Mouse (Mus musculus): Measurements from ENCODE around the gene Frmd4a.

Gene Frmd4a

GRCm38 (mm10) chr2:4340378-4340777 lies 322.9 kb downstream of the Frmd4a start:
- DNase-seq: no peak

GRCm38 (mm10) chr2:4341141-4341540 lies 323.6 kb downstream of the Frmd4a start:
- no peak for DNase-seq

- no peak for DNase-seq
Observed at GRCm38 (mm10) chr2:4342005-4342404, 324.5 kb downstream of the Frmd4a start.

- DNase-seq: no peak
Observed at GRCm38 (mm10) chr2:4344411-4344810, 326.9 kb downstream of the Frmd4a start.

- DNase-seq: no peak
Observed at GRCm38 (mm10) chr2:4346232-4346631, 328.7 kb downstream of the Frmd4a start.

DNA sequence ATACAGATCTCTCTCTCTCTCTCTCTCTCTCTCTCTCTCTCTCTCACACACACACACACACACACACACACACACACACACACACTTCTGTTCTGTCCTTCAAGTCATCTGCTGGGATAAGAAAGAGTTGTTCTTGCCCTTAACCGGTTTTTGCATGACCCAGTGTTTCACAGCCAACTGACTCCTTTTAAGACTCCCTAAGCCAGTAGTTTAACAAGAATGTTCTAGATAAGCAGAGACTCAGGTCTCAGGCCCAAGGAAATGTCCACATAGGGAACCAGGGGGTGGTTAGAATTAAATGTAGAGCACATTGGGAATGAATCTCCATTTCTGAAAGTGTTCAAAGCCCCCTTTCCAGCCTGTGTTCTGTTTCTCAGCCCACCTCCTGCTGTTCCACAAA lies 329.4 kb downstream of the Frmd4a start:
- DNase-seq: no peak

- no peak for DNase-seq
Observed at GRCm38 (mm10) chr2:4347782-4348181, 330.3 kb downstream of the Frmd4a start.

- no peak for DNase-seq
Observed at GRCm38 (mm10) chr2:4348509-4348908, 331.0 kb downstream of the Frmd4a start.

DNA sequence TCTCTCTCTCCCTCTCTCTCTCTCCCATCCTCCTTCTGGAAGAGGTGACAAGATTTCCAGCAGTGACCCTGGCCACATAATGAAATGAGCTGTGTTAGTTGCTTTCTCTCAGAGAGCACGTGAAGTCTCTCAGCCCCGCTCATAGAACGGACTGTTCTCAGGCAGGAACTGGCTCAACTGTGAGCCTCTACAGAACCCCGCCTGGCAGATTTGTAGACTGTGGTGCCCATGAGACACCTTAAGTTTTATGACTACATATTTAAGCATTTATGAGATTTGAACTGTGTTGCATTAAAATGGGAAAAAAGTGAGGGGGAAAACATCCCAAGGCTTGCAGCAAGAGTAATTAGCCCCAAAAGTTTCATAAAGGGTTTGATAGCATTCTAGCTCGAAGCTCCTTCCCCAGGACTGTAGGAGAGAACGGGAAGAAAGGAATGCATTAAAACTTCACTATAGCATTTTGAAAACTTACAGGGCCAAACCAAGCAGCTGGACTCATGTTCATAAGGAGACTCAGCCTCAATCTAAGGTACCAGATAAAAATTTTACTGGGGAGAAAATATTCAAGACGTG lies 339.4 kb downstream of the Frmd4a start:
- DNase-seq: no peak

GRCm38 (mm10) chr2:4361981-4362834 lies 344.7 kb downstream of the Frmd4a start:
- DNase-seq: no peak

DNA sequence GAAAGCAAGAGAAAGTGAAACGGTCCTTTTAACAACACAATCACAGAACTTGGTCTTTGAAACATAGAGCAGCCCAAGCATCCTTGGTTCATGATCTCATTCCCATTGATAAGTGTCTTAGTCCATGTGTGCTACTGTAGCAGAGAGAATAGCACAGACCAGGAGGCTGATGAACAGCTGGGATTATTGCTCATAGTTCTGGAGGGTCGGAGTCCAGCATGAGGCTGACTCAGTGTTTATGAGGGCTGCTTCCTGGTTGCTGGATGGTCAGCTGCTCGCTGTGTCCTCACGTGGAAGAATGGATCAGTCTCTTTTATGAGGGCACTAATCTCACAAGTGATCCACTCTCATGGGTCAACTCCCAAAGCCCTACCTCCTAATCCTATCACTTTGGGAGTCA lies 347.4 kb downstream of the Frmd4a start:
- DNase-seq: no peak

GRCm38 (mm10) chr2:4368544-4368943 lies 351.0 kb downstream of the Frmd4a start:
- DNase-seq: no peak

DNA sequence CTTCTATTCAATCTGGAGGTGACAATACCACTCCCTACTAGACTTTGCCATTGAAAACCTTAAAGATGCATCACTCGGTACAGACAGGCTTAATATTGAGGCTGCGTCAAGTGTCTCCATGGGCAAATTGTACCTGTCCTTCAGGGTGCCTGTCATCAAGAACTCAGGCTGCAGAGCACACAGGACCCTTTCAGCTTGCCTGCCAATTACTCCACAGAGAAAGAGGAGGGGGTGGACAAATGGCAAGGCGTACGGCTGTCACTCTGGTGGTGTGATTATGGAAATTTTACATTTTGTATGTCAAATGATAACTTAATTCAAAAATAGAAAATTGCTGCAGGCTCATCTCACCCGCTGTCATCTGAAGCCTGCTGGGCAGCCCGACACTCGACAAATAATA lies 353.0 kb downstream of the Frmd4a start:
- no peak for DNase-seq

DNA sequence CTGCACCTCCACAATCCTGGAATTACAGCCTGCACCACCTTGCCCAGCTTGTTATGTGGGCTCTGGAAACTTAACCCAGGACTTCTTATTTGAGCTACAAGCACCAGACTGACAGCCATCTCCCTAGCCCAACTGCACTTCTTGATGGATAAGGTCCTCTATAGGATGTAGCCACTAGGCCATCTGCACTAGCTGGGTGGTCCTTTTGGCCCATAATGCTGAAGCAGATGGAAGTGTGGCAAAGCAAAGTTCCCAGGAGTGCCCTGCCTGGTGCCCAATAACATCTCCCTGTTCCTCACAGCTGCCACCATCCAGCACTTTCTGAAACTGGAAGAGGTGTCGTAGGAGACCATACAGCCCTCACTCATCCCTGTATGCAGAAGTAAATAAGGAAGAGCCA lies 353.8 kb downstream of the Frmd4a start:
- no peak for DNase-seq

DNA sequence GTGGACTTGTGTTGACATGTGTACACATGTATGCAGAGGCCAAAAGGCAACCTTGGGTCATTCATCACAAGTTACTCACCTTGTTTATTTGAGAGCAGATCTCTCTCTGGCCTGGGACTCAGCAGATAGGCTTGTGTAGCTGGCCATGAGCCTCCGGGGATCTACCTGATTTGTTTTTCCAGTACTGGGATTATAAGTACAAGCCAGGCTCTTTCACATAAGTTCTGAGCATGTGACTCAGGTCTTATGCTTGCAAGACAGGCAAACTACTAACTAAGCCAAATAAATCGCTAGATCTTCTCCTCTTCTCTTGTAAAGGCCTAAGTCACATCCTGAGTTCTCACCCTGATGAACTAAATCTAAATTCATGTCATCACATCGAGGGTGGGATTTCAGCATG lies 361.3 kb downstream of the Frmd4a start:
- DNase-seq: no peak

DNA sequence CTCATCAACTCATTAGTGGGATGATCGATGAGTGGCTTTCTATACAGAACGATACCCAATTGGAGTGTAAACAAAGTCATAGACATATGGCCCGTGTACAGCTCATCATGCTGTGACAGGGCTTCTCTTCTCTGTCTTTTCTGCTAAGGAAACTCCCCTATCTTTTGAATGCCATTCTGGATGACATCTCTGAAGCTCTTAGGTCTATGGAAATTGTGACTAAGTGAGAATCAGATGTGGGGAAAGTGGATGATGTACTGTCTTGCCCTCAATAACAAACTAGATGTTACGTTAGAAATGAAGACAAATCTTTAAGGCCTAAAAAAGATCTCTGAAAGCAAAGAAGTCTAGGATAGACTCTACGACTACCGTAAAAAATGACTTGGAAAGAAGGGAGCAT lies 362.9 kb downstream of the Frmd4a start:
- no peak for DNase-seq

DNA sequence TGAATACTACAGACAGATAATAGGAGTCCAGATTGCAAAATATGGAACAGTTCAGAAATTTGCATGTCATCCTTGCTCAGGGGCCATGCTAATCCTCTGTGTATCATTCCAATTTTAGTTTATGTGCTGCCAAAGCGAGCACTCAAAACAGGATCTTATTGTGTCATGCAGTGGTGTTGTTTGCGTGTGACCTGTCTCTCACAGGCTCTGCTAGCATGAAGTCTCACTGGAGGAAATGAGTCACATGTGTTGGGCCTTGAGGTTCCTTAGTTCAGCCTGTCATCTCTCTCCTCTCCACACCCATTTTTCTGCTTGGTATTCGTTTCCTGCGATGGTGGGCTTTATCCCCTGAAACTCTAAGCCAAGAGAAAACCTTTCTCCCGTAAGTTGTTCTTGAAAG lies 363.4 kb downstream of the Frmd4a start:
- no peak for DNase-seq

DNA sequence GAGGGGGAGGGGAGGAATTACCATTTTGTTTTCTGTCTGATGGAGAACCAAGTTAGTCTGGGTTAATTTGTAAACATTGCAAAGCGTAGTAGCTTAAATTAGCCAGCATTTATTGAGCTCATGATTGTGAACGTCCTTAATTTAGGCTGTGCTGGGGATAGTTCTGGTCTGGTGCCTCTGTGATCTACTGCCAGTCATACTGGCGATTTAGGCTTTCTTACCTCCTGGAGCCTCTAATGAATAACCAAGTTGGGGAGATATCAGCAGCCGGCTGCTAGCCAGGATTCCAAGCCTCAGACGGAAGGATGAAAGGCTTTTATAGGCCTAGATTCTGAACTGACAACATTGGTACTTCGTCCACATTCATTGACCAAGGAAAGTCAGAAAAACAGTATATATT lies 369.0 kb downstream of the Frmd4a start:
- DNase-seq: no peak

DNA sequence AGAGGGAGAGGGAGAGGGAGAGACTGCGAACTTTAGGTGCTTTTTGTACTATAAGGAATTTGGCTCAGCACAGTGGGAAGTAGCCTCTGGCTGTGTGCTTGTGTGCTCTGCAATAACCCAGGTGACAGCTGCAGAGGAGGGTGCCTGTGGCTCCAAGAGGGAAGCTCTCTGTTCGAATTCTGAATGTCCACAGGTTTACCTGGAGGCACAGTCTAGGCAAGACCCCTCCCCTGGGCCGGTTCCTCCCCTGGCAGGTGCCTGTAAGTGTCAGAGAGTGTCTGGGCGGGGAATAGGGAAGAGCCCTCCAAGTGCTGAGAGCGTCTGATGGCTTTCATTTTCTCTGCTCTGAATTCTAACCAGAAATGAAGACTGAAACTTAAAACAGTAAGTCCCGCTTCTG lies 371.8 kb downstream of the Frmd4a start:
- DNase-seq: no peak

GRCm38 (mm10) chr2:4391091-4391490 lies 373.6 kb downstream of the Frmd4a start:
- DNase-seq: no peak

- no peak for DNase-seq
Observed at GRCm38 (mm10) chr2:4391678-4392085, 374.2 kb downstream of the Frmd4a start.

- DNase-seq: no peak
Observed at GRCm38 (mm10) chr2:4393046-4393445, 375.5 kb downstream of the Frmd4a start.

GRCm38 (mm10) chr2:4394641-4395040 lies 377.1 kb downstream of the Frmd4a start:
- no peak for DNase-seq

- no peak for DNase-seq
Observed at GRCm38 (mm10) chr2:4399721-4400120, 382.2 kb downstream of the Frmd4a start.
